Mouse (Mus musculus) ES-Bruce4 (cell line): Measurements from ENCODE around the gene Osmr. TPM values are rescaled to one million over a fixed set of nuclear protein-coding genes. Genes with fewer than 3 reads are reported as not detected.
"Not testable (repeated sequence)": the region's sequence is repeated elsewhere in the genome, so short reads cannot be mapped to it uniquely, and the experiment has no call there.

Source experiments
- H3K27ac ChIP-seq: 2 replicates; pipeline ENCODE4 v1.5.1; 2012; ENCODE audit warnings: low read length, inconsistent platforms; ENCODE audit not compliant: insufficient read depth
- H3K27me3 ChIP-seq: 2 replicates; pipeline ENCODE4 v1.6.1; 2012; ENCODE audit warnings: mild to moderate bottlenecking, low read length, inconsistent platforms; ENCODE audit not compliant: control insufficient read depth, poor library complexity, insufficient read depth, severe bottlenecking
- H3K36me3 ChIP-seq: 2 replicates; pipeline ENCODE4 v1.6.1; 2012; ENCODE audit warnings: inconsistent platforms, mild to moderate bottlenecking, low read length, moderate library complexity; ENCODE audit not compliant: control insufficient read depth, poor library complexity, insufficient read depth, severe bottlenecking
- H3K4me1 ChIP-seq: one replicate; pipeline ENCODE4 v1.8.1; 2011; ENCODE audit warnings: low read length; ENCODE audit not compliant: control insufficient read depth, insufficient read depth
- H3K4me3 ChIP-seq: 2 replicates; pipeline ENCODE4 v1.5.1; 2011; ENCODE audit warnings: low read depth, mild to moderate bottlenecking, low read length
- H3K9ac ChIP-seq: 2 replicates; pipeline ENCODE4 v1.6.1; 2012; ENCODE audit warnings: low read depth, mild to moderate bottlenecking, inconsistent platforms; ENCODE audit not compliant: poor library complexity, severe bottlenecking
- H3K9me3 ChIP-seq: replicated peaks from 2 replicates; pipeline ENCODE4 v1.6.1; 2012; ENCODE audit warnings: mild to moderate bottlenecking, low read length, inconsistent platforms; ENCODE audit not compliant: control insufficient read depth, poor library complexity, insufficient read depth, severe bottlenecking
- CTCF ChIP-seq: IDR thresholded peaks from one replicate; pipeline ENCODE4 v1.8.1; 2011; ENCODE audit warnings: low read depth, low read length
- EP300 ChIP-seq: IDR thresholded peaks from 2 replicates; pipeline ENCODE4 v1.6.1; 2011; ENCODE audit warnings: low read depth, low read length; ENCODE audit not compliant: insufficient read depth
- POLR2A ChIP-seq: IDR thresholded peaks from one replicate; pipeline ENCODE4 v1.8.1; 2011; ENCODE audit warnings: low read length; ENCODE audit not compliant: insufficient read depth
- polyA plus RNA-seq: library from polyadenylated mRNA; stranded (reverse); fragments of >200 nt; gene quantifications from 2 replicates; pipeline ENCODE4 v1.2.4, GENCODE M21; 2011; ENCODE audit warnings: low read depth; ENCODE audit not compliant: missing spikeins, insufficient read depth, insufficient read length

Gene Osmr
- polyA plus RNA-seq, 1 experiment, result 1.4 TPM

GRCm38 (mm10) chr15:6857270-6857905 is 17.4 kb downstream of the Osmr start:
- TF ChIP-seq EP300 (no peak), POLR2A (no peak), CTCF (no peak)
- H3K4me3 ChIP-seq, result no peak overlapping the region
- H3K36me3 ChIP-seq, result no peaks in the 10 kb centered on the region
- no peak overlapping the region for H3K9ac ChIP-seq
- no peak overlapping the region for H3K27ac ChIP-seq
- no peaks in the 10 kb centered on the region for H3K9me3 ChIP-seq
- no peaks in the 10 kb centered on the region for H3K27me3 ChIP-seq
- H3K4me1 ChIP-seq, result no peaks in the 10 kb centered on the region

- no peak overlapping the region for H3K9ac ChIP-seq
- no peaks in the 10 kb centered on the region for H3K27me3 ChIP-seq
- no peak overlapping the region for H3K27ac ChIP-seq
- TF ChIP-seq CTCF (no peak), POLR2A (no peak), EP300 (no peak)
- no peaks in the 10 kb centered on the region for H3K36me3 ChIP-seq
- H3K9me3 ChIP-seq, result no peaks in the 10 kb centered on the region
- H3K4me1 ChIP-seq, result no peaks in the 10 kb centered on the region
- no peak overlapping the region for H3K4me3 ChIP-seq
Observed at GRCm38 (mm10) chr15:6849851-6850250, 24.9 kb downstream of the Osmr start.

- no peaks in the 10 kb centered on the region for H3K36me3 ChIP-seq
- H3K9ac ChIP-seq, result no peak overlapping the region
- H3K4me1 ChIP-seq, result no peaks in the 10 kb centered on the region
- no peaks in the 10 kb centered on the region for H3K27me3 ChIP-seq
- H3K9me3 ChIP-seq, result no peaks in the 10 kb centered on the region
- TF ChIP-seq POLR2A (no peak), EP300 (no peak), CTCF (no peak)
- H3K27ac ChIP-seq, result no peak overlapping the region
- no peak overlapping the region for H3K4me3 ChIP-seq
Observed at GRCm38 (mm10) chr15:6840199-6840598, 34.6 kb downstream of the Osmr start.

- Histone ChIP-seq H3K27me3 (no peaks in the 10 kb centered on the region), H3K4me3 (no peak overlapping the region), H3K4me1 (no peaks in the 10 kb centered on the region), H3K9me3 (peaks cover 4% of the 10 kb centered on the region; the same call in 1 of the 2 replicates), H3K36me3 (no peaks in the 10 kb centered on the region), H3K9ac (no peak overlapping the region), H3K27ac (no peak overlapping the region)
- TF ChIP-seq CTCF, result no peak
- no peak for TF ChIP-seq POLR2A
- no peak for TF ChIP-seq EP300
Observed at GRCm38 (mm10) chr15:6815807-6816206, 59.0 kb downstream of the Osmr start.

GRCm38 (mm10) chr15:6801212-6801611 is 73.6 kb downstream of the Osmr start:
- H3K4me3 ChIP-seq, H3K4me1 ChIP-seq, H3K27ac ChIP-seq, H3K9ac ChIP-seq, H3K27me3 ChIP-seq: not testable (repeated sequence)
- peaks cover 14% of the 10 kb centered on the region for H3K36me3 ChIP-seq
- H3K9me3 ChIP-seq, result peaks cover 28% of the 10 kb centered on the region

- TF ChIP-seq POLR2A (no peak), CTCF (no peak), EP300 (no peak)
- Histone ChIP-seq H3K9ac (no peak overlapping the region), H3K4me1 (no peaks in the 10 kb centered on the region), H3K36me3 (peaks cover 74% of the 10 kb centered on the region), H3K27me3 (no peaks in the 10 kb centered on the region), H3K27ac (no peak overlapping the region), H3K9me3 (0 out of 2 replicates have a peak, but pooled peaks cover 3% of the 10 kb centered on the region), H3K4me3 (no peak overlapping the region)
Observed at GRCm38 (mm10) chr15:6792846-6793245, 81.9 kb downstream of the Osmr start.
